Mouse (Mus musculus): ENCODE data around the gene Cd63. TPM values are rescaled to one million over a fixed set of nuclear protein-coding genes. Genes with fewer than 3 reads are reported as not detected.

The Cd63 gene
- polyA plus RNA-seq, 1 experiment from 2014 or later: 195 TPM

DNA sequence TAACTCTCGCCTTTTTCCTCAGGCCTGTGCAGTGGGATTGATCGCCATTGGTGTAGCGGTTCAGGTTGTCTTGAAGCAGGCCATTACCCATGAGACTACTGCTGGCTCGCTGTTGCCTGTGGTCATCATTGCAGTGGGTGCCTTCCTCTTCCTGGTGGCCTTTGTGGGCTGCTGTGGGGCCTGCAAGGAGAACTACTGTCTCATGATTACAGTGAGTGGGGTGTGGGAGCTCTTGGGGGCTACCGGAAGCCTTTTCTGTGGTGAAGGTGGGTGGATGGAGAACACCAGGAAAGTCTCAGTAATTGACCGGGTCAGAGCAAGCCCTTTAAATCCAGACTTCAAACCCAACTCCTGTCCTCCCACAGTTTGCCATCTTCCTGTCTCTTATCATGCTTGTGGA lies 10.6 kb downstream of the Cd63 start:
- Histone ChIP-seq H3K4me3 (0 out of 2 replicates have a peak overlapping the region, but pooled peaks have one; percentile 86), H3K4me1 (peaks cover 36% of the 10 kb centered on the region), H3K27me3 (ENCODE audit: low read depth, poor library complexity, severe bottlenecking) (peaks cover 45% of the 10 kb centered on the region), H3K36me3 (peaks cover 26% of the 10 kb centered on the region), H3K27ac (replicated peaks) (no peak overlapping the region), H3K9me3 (replicated peaks) (no peaks in the 10 kb centered on the region)
- DNase-seq (ENCODE audit: low spot score): no peak
- WGBS: 88% methylated on average over 6 of the region's 6 CpGs

DNA sequence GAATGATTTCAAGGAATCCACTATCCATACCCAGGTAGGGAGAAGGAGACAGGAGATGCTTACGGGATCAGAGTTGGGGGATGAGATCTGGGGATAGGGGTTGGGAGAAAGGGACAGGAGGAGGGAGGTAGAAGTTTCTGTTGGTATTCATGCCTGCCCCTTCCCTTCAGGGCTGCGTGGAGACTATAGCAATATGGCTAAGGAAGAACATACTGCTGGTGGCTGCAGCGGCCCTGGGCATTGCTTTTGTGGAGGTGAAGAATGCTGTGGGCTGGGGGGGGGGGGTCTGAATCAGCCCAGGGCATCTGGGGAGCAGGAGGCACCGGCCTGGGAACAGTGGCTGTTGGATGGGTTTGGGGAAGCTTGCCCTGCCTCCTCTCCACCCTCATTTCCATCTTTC lies 11.5 kb downstream of the Cd63 start:
- no peak overlapping the region for H3K4me3 ChIP-seq
- 83% methylated on average over 3 of the region's 4 CpGs for WGBS

DNA sequence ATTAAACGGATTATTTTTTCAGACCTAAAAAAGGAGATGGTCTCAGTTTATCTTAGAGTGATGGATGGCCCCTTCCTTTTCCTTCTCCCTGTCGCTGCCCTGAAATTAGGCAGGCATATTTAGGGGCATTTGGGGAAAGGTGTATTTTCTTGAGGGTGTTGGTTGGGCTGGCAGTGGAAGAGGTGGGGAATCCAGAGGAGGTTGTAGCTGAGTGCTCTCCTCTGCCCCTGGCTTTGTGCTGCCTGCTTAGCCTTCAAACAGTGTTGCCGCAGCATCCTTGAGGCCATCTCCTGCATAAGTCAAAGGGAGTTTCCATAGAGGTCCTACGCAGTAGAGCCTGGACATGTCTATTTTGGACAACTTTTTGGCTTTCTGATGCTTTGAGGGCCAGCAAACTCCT lies 12.0 kb downstream of the Cd63 start:
- no peak overlapping the region for H3K4me3 ChIP-seq
- no peak overlapping the region for H3K27ac ChIP-seq (replicated peaks)
- H3K27me3 ChIP-seq (ENCODE audit: low read depth, poor library complexity, severe bottlenecking): peaks cover 41% of the 10 kb centered on the region
- no peak for DNase-seq (ENCODE audit: low spot score)
- 80% methylated on average over 4 of the region's 4 CpGs for WGBS
- H3K36me3 ChIP-seq: peaks cover 38% of the 10 kb centered on the region
- H3K9me3 ChIP-seq (replicated peaks): no peaks in the 10 kb centered on the region
- H3K4me1 ChIP-seq: peaks cover 36% of the 10 kb centered on the region

More for the DNA sequence above, 11.5 kb downstream of the Cd63 start:
- no peak overlapping the region for H3K27ac ChIP-seq (replicated peaks)
- H3K36me3 ChIP-seq: peaks cover 33% of the 10 kb centered on the region
- H3K9me3 ChIP-seq (replicated peaks): no peaks in the 10 kb centered on the region
- no peak for DNase-seq (ENCODE audit: low spot score)
- H3K27me3 ChIP-seq (ENCODE audit: low read depth, poor library complexity, severe bottlenecking): peaks cover 45% of the 10 kb centered on the region
- peaks cover 36% of the 10 kb centered on the region for H3K4me1 ChIP-seq

- Histone ChIP-seq H3K4me3 (no peak overlapping the region), H3K27ac (replicated peaks) (no peak overlapping the region), H3K9me3 (replicated peaks) (no peaks in the 10 kb centered on the region), H3K27me3 (ENCODE audit: low read depth, poor library complexity, severe bottlenecking) (peaks cover 36% of the 10 kb centered on the region), H3K36me3 (peaks cover 43% of the 10 kb centered on the region), H3K4me1 (peaks cover 36% of the 10 kb centered on the region)
- DNase-seq (ENCODE audit: low spot score): peak; percentile 90
- 9% methylated on average over 5 of the region's 5 CpGs for WGBS
Observed at GRCm38 (mm10) chr10:128913219-128913618, 12.4 kb downstream of the Cd63 start.

- no peak for DNase-seq (ENCODE audit: low spot score)
- H3K27me3 ChIP-seq (ENCODE audit: low read depth, poor library complexity, severe bottlenecking): peaks cover 32% of the 10 kb centered on the region
- H3K9me3 ChIP-seq (replicated peaks): no peaks in the 10 kb centered on the region
- H3K4me3 ChIP-seq: no peak overlapping the region
- H3K27ac ChIP-seq (replicated peaks): no peak overlapping the region
- peaks cover 46% of the 10 kb centered on the region for H3K36me3 ChIP-seq
- peaks cover 41% of the 10 kb centered on the region for H3K4me1 ChIP-seq
- 84% methylated on average over 12 of the region's 12 CpGs for WGBS
Observed at GRCm38 (mm10) chr10:128913696-128914095, 12.9 kb downstream of the Cd63 start.

GRCm38 (mm10) chr10:128915550-128915949 lies 14.8 kb downstream of the Cd63 start:
- Histone ChIP-seq H3K27ac (replicated peaks) (no peak overlapping the region), H3K4me1 (peaks cover 40% of the 10 kb centered on the region)
- WGBS: 84% methylated on average over 2 of the region's 2 CpGs

DNA sequence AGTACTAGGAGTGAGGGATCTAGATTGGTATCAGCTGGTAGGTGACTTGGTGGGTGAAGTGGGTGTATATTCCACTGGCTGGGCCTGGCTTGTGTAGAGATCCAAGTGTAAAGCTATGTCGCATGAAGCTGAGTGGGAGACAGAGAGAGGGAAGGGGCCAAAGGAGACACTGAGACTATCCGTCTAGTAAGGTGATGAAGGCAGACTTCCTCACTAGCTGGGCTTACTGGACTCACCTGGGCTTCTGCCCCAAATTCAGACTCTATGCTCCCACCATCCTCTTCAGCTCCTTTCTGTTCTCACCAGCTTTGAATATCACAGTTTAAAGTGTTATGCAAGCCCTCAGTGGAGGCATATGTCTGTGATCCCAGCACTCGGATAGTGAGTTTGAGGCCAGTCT lies 15.9 kb downstream of the Cd63 start:
- no peak overlapping the region for H3K4me3 ChIP-seq
- no peaks in the 10 kb centered on the region for H3K9me3 ChIP-seq (replicated peaks)
- DNase-seq (ENCODE audit: low spot score): no peak
- H3K27me3 ChIP-seq (ENCODE audit: low read depth, poor library complexity, severe bottlenecking): peaks cover 8% of the 10 kb centered on the region
- H3K4me1 ChIP-seq: peaks cover 43% of the 10 kb centered on the region
- peaks cover 41% of the 10 kb centered on the region for H3K36me3 ChIP-seq
- 87% methylated on average over 3 of the region's 3 CpGs for WGBS
- no peak overlapping the region for H3K27ac ChIP-seq (replicated peaks)

More at GRCm38 (mm10) chr10:128915550-128915949, 14.8 kb downstream of the Cd63 start:
- no peak for DNase-seq (ENCODE audit: low spot score)
- Histone ChIP-seq H3K9me3 (replicated peaks) (no peaks in the 10 kb centered on the region), H3K27me3 (ENCODE audit: low read depth, poor library complexity, severe bottlenecking) (peaks cover 19% of the 10 kb centered on the region), H3K4me3 (no peak overlapping the region), H3K36me3 (peaks cover 46% of the 10 kb centered on the region)

DNA sequence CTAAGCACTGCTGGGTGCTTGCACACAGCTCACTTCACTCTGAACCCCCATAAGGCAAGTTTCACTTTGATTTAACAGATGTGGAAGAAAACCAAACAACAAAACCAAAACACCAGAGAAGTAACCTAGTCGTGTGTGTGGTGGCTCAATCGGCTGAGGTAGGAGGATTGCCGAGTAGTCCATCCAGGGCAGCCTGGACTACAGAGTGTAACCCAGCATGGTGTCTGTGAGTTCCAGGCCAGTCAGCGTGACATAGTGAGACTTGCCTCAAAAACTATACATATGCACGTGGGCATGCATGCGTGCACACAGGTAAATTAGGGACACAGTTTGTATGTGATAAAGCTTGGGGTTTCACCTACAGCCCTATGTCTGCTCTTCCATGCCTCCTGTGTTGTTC lies 16.6 kb downstream of the Cd63 start:
- no peak for DNase-seq (ENCODE audit: low spot score)
- Histone ChIP-seq H3K27ac (replicated peaks) (no peak overlapping the region), H3K9me3 (replicated peaks) (no peaks in the 10 kb centered on the region), H3K4me1 (peaks cover 51% of the 10 kb centered on the region), H3K4me3 (no peak overlapping the region), H3K27me3 (ENCODE audit: low read depth, poor library complexity, severe bottlenecking) (peaks cover 2% of the 10 kb centered on the region; the same call in 1 of the 2 replicates), H3K36me3 (peaks cover 36% of the 10 kb centered on the region)
- 89% methylated on average over 6 of the region's 6 CpGs for WGBS

DNA sequence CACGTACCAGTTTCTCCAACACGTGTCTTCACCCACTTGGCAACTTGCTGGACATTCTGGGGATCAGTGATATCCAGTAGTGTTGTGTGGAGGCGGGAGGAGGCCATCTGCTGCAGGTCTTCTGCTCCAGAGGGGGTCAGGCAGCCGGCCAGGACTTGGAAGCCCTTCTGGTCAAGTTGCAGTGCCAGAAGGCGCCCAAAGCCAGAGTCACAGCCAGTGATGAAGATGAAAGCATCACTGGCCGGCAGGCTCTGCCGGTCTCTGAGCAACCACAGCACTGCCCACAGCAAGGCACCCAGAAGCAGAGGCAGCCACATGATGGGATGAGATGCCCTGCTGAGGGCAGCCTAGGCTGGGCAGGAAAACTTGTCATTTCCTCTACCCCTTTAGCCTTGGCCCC lies 17.5 kb downstream of the Cd63 start:
- Histone ChIP-seq H3K27ac (replicated peaks) (no peak overlapping the region), H3K4me3 (no peak overlapping the region), H3K27me3 (ENCODE audit: low read depth, poor library complexity, severe bottlenecking) (no peaks in the 10 kb centered on the region), H3K9me3 (replicated peaks) (no peaks in the 10 kb centered on the region), H3K4me1 (peaks cover 53% of the 10 kb centered on the region), H3K36me3 (peaks cover 36% of the 10 kb centered on the region)
- DNase-seq (ENCODE audit: low spot score): no peak
- WGBS: 80% methylated on average over 7 of the region's 7 CpGs

DNA sequence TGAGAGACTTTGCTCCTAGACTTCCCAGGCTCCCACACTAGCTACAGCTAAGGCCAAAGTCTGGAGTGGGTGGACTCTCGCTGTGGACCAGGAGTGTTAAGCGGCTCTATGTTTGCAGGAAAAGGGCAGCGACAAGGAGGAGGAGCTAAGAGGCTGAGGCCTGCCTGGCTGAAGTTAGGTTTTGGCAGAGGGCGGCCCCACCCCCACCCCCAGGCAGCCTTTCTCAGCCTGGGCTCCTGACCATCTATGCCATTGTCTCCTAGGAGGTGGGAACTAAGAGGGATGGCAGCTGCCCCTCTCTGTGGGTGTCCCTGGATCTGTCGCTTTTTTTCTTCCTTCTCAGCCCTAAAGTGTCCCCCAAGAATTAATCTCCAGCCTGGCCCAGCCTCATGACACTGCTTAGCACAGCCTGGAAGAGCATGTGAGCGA lies 18.4 kb downstream of the Cd63 start:
- H3K9me3 ChIP-seq (replicated peaks): no peaks in the 10 kb centered on the region
- H3K4me1 ChIP-seq: peaks cover 54% of the 10 kb centered on the region
- H3K4me3 ChIP-seq: no peak overlapping the region
- peak; percentile 37 for DNase-seq (ENCODE audit: low spot score)
- peak overlapping the region; percentile 57 for H3K27ac ChIP-seq (replicated peaks)
- 9% methylated on average over 6 of the region's 6 CpGs for WGBS
- H3K36me3 ChIP-seq: peaks cover 30% of the 10 kb centered on the region
- no peaks in the 10 kb centered on the region for H3K27me3 ChIP-seq (ENCODE audit: low read depth, poor library complexity, severe bottlenecking)

- peaks cover 54% of the 10 kb centered on the region for H3K4me1 ChIP-seq
- H3K27me3 ChIP-seq (ENCODE audit: low read depth, poor library complexity, severe bottlenecking): no peaks in the 10 kb centered on the region
- DNase-seq (ENCODE audit: low spot score): no peak
- 84% methylated on average over 7 of the region's 7 CpGs for WGBS
- H3K36me3 ChIP-seq: peaks cover 29% of the 10 kb centered on the region
- peak overlapping the region; percentile 57 for H3K27ac ChIP-seq (replicated peaks)
- no peak overlapping the region for H3K4me3 ChIP-seq
- H3K9me3 ChIP-seq (replicated peaks): no peaks in the 10 kb centered on the region
Observed at GRCm38 (mm10) chr10:128919966-128920365, 19.2 kb downstream of the Cd63 start.

- WGBS: 80% methylated on average over 3 of the region's 3 CpGs
- H3K4me1 ChIP-seq: peaks cover 54% of the 10 kb centered on the region
Observed at GRCm38 (mm10) chr10:128920736-128921161, 20.0 kb downstream of the Cd63 start.

DNA sequence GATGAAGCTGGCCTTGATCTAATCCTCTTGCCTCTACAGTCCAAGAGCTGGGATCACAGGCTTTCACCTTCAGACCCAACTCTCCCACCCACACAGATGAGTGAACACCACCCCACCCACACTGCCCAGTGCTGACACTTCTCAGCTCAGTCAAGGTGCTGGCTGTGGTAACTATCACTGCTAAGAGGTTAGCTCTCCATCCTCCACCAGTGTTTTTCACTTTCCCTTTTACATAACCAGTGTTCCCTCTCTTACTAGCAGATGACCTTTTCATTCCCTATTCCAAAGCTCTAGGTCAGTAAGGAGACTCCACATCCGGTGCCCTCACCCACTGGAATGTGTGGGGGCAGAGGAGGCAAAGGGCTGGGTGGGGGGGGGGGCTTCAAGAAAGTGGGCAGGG lies 20.5 kb downstream of the Cd63 start:
- Histone ChIP-seq H3K27me3 (ENCODE audit: low read depth, poor library complexity, severe bottlenecking) (no peaks in the 10 kb centered on the region), H3K4me3 (no peak overlapping the region), H3K9me3 (replicated peaks) (no peaks in the 10 kb centered on the region), H3K27ac (replicated peaks) (no peak overlapping the region), H3K4me1 (peaks cover 54% of the 10 kb centered on the region), H3K36me3 (peaks cover 22% of the 10 kb centered on the region)
- no peak for DNase-seq (ENCODE audit: low spot score)
- WGBS: 76% methylated on average over 1 of the region's 1 CpGs

More at GRCm38 (mm10) chr10:128920736-128921161, 20.0 kb downstream of the Cd63 start:
- DNase-seq (ENCODE audit: low spot score): no peak
- H3K9me3 ChIP-seq (replicated peaks): no peaks in the 10 kb centered on the region
- H3K27ac ChIP-seq (replicated peaks): no peak overlapping the region
- H3K27me3 ChIP-seq (ENCODE audit: low read depth, poor library complexity, severe bottlenecking): no peaks in the 10 kb centered on the region
- no peak overlapping the region for H3K4me3 ChIP-seq
- H3K36me3 ChIP-seq: peaks cover 25% of the 10 kb centered on the region

Measured in midbrain, embryonic 10.5 days (tissue).